ENCODE assay signal across 8 mouse cellular contexts in the genomic region with DNA sequence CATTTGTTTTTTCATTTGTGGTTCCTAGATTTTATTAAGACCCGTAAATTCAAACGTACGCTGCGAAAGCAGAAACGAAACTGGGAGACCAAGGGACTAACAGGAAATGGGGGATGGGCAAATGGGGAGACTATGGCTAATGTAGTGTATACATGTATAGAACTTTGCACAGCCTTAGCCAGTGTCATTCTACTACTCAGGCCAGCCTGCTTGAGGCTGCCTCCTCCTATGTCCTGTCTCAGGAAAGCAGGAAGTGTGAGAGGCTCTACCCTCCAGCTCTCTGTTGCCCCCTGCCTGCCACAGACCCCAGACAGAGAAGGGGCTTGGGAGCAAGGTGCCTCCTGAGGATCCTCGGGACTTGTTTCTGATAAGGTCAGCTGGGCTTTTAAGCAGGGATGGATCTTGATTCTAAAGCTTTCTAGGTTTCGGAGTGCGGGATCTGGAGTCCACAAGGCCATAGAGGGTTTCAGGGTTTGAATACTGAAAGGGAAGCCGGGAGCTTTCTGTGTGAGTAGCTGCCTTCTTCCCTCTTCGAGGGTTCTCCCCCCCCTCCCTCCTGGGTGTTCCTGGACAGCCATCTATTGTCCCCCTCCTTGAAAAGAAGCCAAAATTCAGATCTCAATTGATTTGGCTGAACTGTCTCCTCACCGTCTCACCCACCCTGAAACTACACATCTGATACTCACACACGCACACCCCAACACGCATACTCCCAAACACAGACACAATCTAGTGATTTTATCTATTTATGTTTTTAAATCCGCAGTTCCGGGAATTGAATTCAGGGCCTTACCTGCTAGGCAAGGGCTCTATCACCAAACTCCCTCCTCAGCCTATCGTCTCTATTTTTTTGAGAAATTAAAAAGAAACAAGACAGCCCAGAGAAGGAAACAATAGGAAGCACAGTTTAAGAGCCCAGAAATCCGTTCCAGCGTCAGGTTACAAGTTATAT. TPM values are rescaled to one million over a fixed set of nuclear protein-coding genes. Genes with fewer than 3 reads are reported as not detected.
DNase-seq lines count a peak whose midpoint lies in the region; ATAC-seq and TF ChIP-seq lines count a peak whose summit lies in the region.

No protein-coding gene starts in this region.

- peaks cover 6% of the 10 kb centered on the region for H3K36me3 ChIP-seq in embryonic facial prominence, embryonic 13.5 days
- H3K36me3 ChIP-seq in embryonic facial prominence, embryonic 10.5 days (replicated peaks), result peaks cover 8% of the 10 kb centered on the region
- no peaks in the 10 kb centered on the region for H3K36me3 ChIP-seq in ES-E14 (ENCODE audit: control insufficient read depth, insufficient read depth, low read length, poor library complexity, severe bottlenecking)
- H3K36me3 ChIP-seq in kidney, embryonic 15.5 days, result peaks cover 20% of the 10 kb centered on the region
- H3K36me3 ChIP-seq in stomach, embryonic 16.5 days (ENCODE audit: control insufficient read depth, insufficient read depth, low read length), result peaks cover 8% of the 10 kb centered on the region; the same call in 1 of the 2 replicates
- H3K36me3 ChIP-seq in hindbrain, embryonic 11.5 days (ENCODE audit: control insufficient read depth, insufficient read depth, low read length), result no peaks in the 10 kb centered on the region

- H3K9ac ChIP-seq in embryonic facial prominence, embryonic 13.5 days, result no peak overlapping the region
- H3K9ac ChIP-seq in ES-E14 (ENCODE audit: insufficient read depth, low read depth, low read length, poor library complexity, severe bottlenecking), result no peak overlapping the region
- no peak overlapping the region for H3K9ac ChIP-seq in kidney, embryonic 15.5 days
- H3K9ac ChIP-seq in stomach, embryonic 16.5 days (ENCODE audit: low read length), result no peak overlapping the region
- no peak overlapping the region for H3K9ac ChIP-seq in hindbrain, embryonic 11.5 days (ENCODE audit: low read depth, low read length)

- H3K4me3 ChIP-seq in embryonic facial prominence, embryonic 13.5 days, result no peak overlapping the region
- H3K4me3 ChIP-seq in embryonic facial prominence, embryonic 10.5 days, result no peak overlapping the region
- H3K4me3 ChIP-seq in ES-E14 (ENCODE audit: insufficient read depth in 1 of 2, low read depth in 1 of 2, low read length in 2 of 2, poor library complexity in 1 of 2, severe bottlenecking in 1 of 2), result no peak overlapping the region
- H3K4me3 ChIP-seq in gastrocnemius, adult 2 months, result peak overlapping the region; percentile 64
- H3K4me3 ChIP-seq in kidney, embryonic 15.5 days (replicated peaks), result no peak overlapping the region
- H3K4me3 ChIP-seq in stomach, embryonic 16.5 days (replicated peaks; ENCODE audit: low read length), result no peak overlapping the region
- H3K4me3 ChIP-seq in hindbrain, embryonic 11.5 days (ENCODE audit: low read depth, low read length), result no peak overlapping the region

- H3K4me2 ChIP-seq in embryonic facial prominence, embryonic 13.5 days, result no peak overlapping the region
- 0 out of 2 replicates have a peak overlapping the region, but pooled peaks have one; percentile 9 for H3K4me2 ChIP-seq in kidney, embryonic 15.5 days
- H3K4me2 ChIP-seq in stomach, embryonic 16.5 days (ENCODE audit: low read depth, low read length), result no peak overlapping the region; the same call in 1 of the 2 replicates
- no peak overlapping the region for H3K4me2 ChIP-seq in hindbrain, embryonic 11.5 days (replicated peaks; ENCODE audit: low read depth, low read length)

- intact Hi-C loops in gastrocnemius, adult 2 months (cut with DNase I), result no loop called here

- H3K27me3 ChIP-seq in embryonic facial prominence, embryonic 13.5 days, result no peaks in the 10 kb centered on the region
- no peaks in the 10 kb centered on the region for H3K27me3 ChIP-seq in embryonic facial prominence, embryonic 10.5 days (replicated peaks; ENCODE audit: low read depth, poor library complexity, severe bottlenecking)
- H3K27me3 ChIP-seq in kidney, embryonic 15.5 days, result no peaks in the 10 kb centered on the region
- no peaks in the 10 kb centered on the region for H3K27me3 ChIP-seq in stomach, embryonic 16.5 days (ENCODE audit: control insufficient read depth, insufficient read depth, low read length)
- H3K27me3 ChIP-seq in hindbrain, embryonic 11.5 days (ENCODE audit: control insufficient read depth, insufficient read depth, low read length), result no peaks in the 10 kb centered on the region

- 80% methylated on average over 18 of the region's 18 CpGs for WGBS in embryonic facial prominence, embryonic 13.5 days
- 86% methylated on average over 18 of the region's 18 CpGs for WGBS in embryonic facial prominence, embryonic 10.5 days
- 67% methylated on average over 18 of the region's 18 CpGs for WGBS in kidney, embryonic 15.5 days
- 78% methylated on average over 18 of the region's 18 CpGs for WGBS in stomach, embryonic 16.5 days
- WGBS in hindbrain, embryonic 11.5 days, result 87% methylated on average over 18 of the region's 18 CpGs

- in situ Hi-C loops in ES-E14 (cut with MboI; ENCODE audit: low sequenced_read_pairs in 2 of 2, unreplicated experiment in 2 of 2), result no loop called here

- no peak overlapping the region for H3K27ac ChIP-seq in embryonic facial prominence, embryonic 13.5 days
- no peak overlapping the region for H3K27ac ChIP-seq in embryonic facial prominence, embryonic 10.5 days (replicated peaks)
- no peak overlapping the region for H3K27ac ChIP-seq in ES-E14 (ENCODE audit: insufficient read depth, low read depth, low read length, poor library complexity, severe bottlenecking)
- peak overlapping the region; percentile 83 for H3K27ac ChIP-seq in gastrocnemius, adult 2 months
- no peak overlapping the region for H3K27ac ChIP-seq in kidney, embryonic 15.5 days
- no peak overlapping the region for H3K27ac ChIP-seq in stomach, embryonic 16.5 days (ENCODE audit: low read length)
- H3K27ac ChIP-seq in hindbrain, embryonic 11.5 days (ENCODE audit: low read depth, low read length), result no peak overlapping the region

- H3K4me1 ChIP-seq in embryonic facial prominence, embryonic 13.5 days, result no peaks in the 10 kb centered on the region
- H3K4me1 ChIP-seq in embryonic facial prominence, embryonic 10.5 days, result 0 out of 2 replicates have a peak, but pooled peaks cover 6% of the 10 kb centered on the region
- H3K4me1 ChIP-seq in ES-E14 (ENCODE audit: control insufficient read depth in 2 of 2, insufficient read depth in 2 of 2, low read length in 2 of 2, poor library complexity in 1 of 2), result no peaks in the 10 kb centered on the region
- H3K4me1 ChIP-seq in kidney, embryonic 15.5 days, result peaks cover 7% of the 10 kb centered on the region; the same call in 1 of the 2 replicates
- H3K4me1 ChIP-seq in stomach, embryonic 16.5 days (ENCODE audit: control insufficient read depth, insufficient read depth, low read length), result peaks cover under 1% of the 10 kb centered on the region; the same call in 1 of the 2 replicates
- H3K4me1 ChIP-seq in hindbrain, embryonic 11.5 days (replicated peaks; ENCODE audit: control insufficient read depth, insufficient read depth, low read length), result no peaks in the 10 kb centered on the region

- no peak for DNase-seq in embryonic facial prominence, embryonic 10.5 days (ENCODE audit: low spot score)
- peak; percentile 6 for DNase-seq in ES-E14 (ENCODE audit: low read depth, low spot score)
- DNase-seq in gastrocnemius, adult 2 months, result peak; percentile 53
- DNase-seq in lung, postnatal 25 days (ENCODE audit: low spot score), result peak; percentile 80
- DNase-seq in hindbrain, embryonic 11.5 days (ENCODE audit: low spot score), result no peak

- no peaks in the 10 kb centered on the region for H3K9me3 ChIP-seq in embryonic facial prominence, embryonic 13.5 days
- no peaks in the 10 kb centered on the region for H3K9me3 ChIP-seq in embryonic facial prominence, embryonic 10.5 days
- no peaks in the 10 kb centered on the region for H3K9me3 ChIP-seq in ES-E14 (ENCODE audit: control insufficient read depth, insufficient read depth, low read depth, low read length)
- peaks cover 4% of the 10 kb centered on the region; the same call in 1 of the 2 replicates for H3K9me3 ChIP-seq in kidney, embryonic 15.5 days (replicated peaks)
- no peaks in the 10 kb centered on the region; the same call in 1 of the 2 replicates for H3K9me3 ChIP-seq in stomach, embryonic 16.5 days (replicated peaks; ENCODE audit: control insufficient read depth, low read length)
- no peaks in the 10 kb centered on the region for H3K9me3 ChIP-seq in hindbrain, embryonic 11.5 days (ENCODE audit: control insufficient read depth, low read length)

- peak; percentile 63 for TF ChIP-seq CTCF in gastrocnemius, adult 2 months (IDR thresholded peaks at IDR 0.05)

- 0 out of 2 replicates have a peak, but pooled peaks have one; percentile 15 for ATAC-seq in embryonic facial prominence, embryonic 13.5 days (ENCODE audit: insufficient number of reproducible peaks, insufficient read depth, low FRiP score, low TSS enrichment, low read depth)
- ATAC-seq in kidney, embryonic 15.5 days (replicated peaks; ENCODE audit: low FRiP score), result peak; percentile 71; the same call in 1 of the 2 replicates
- peak; percentile 66; the same call in 1 of the 2 replicates for ATAC-seq in stomach, embryonic 16.5 days (ENCODE audit: insufficient read depth, low FRiP score)
- no peak for ATAC-seq in hindbrain, embryonic 11.5 days (ENCODE audit: low FRiP score)

TF ChIP-seq in ES-E14, 5 proteins besides CTCF, POLR2A, EP300 and RAD21:
- no peak for TF ChIP-seq HCFC1 (IDR thresholded peaks at IDR 0.05; ENCODE audit: borderline replicate concordance, insufficient read depth, low read length)
- TF ChIP-seq CHD2 (IDR thresholded peaks at IDR 0.05; ENCODE audit: low read depth, low read length), result no peak
- TF ChIP-seq MAFK (IDR thresholded peaks at IDR 0.05; ENCODE audit: insufficient read depth, low read depth, low read length), result no peak
- no peak for TF ChIP-seq ZC3H11A (IDR thresholded peaks at IDR 0.05; ENCODE audit: borderline replicate concordance, low read depth, low read length)
- TF ChIP-seq ZNF384 (IDR thresholded peaks at IDR 0.05; ENCODE audit: low read depth, low read length), result no peak

RNA-seq across cellular contexts. Expression of a gene that starts 7.4 kb away (rescaled TPM):
- polyA plus RNA-seq in embryonic facial prominence, embryonic 13.5 days (2015; fragmentation: Nextera tagmentation; extraction: Ambion mirVana), result 31.2 and 35.5 TPM in 2 replicates
- 13.1 TPM in 2 replicates for polyA plus RNA-seq in embryonic facial prominence, embryonic 10.5 days (2016; fragmentation: Nextera tagmentation; extraction: Ambion mirVana)
- total RNA-seq in ES-E14 (2012; rRNA removed), result 1.6 and 2.5 TPM in 2 replicates
- total RNA-seq in gastrocnemius, adult 2 months (2021), result 1 to 10 TPM; 2.6 to 2.7 TPM
- 41.3 and 41.8 TPM in 2 replicates for polyA plus RNA-seq in kidney, embryonic 15.5 days (2015; fragmentation: Nextera tagmentation; extraction: Ambion mirVana)
- polyA plus RNA-seq in stomach, embryonic 16.5 days (2015; fragmentation: Nextera tagmentation; extraction: Ambion mirVana), result 43.9 and 44.2 TPM in 2 replicates
- polyA plus RNA-seq in hindbrain, embryonic 11.5 days (2014; fragmentation: Nextera tagmentation; extraction: Ambion mirVana), result 12.3 and 16.8 TPM in 2 replicates

Comparison
In these comparisons a context has a peak if more than half of its experiments do, and no peak if none do; other contexts are left out.
1. DNase-seq: peak in ES-E14 (single experiment), gastrocnemius, adult 2 months (single experiment) and lung, postnatal 25 days (single experiment); none in embryonic facial prominence, embryonic 10.5 days (single experiment) and hindbrain, embryonic 11.5 days (single experiment).